Mouse (Mus musculus) kidney, adult 18-20 months (tissue): ENCODE data around the gene Prpf8.
"Not testable (repeated sequence)": the region's sequence is repeated elsewhere in the genome, so short reads cannot be mapped to it uniquely, and the experiment has no call there.

Experiments
- DNase-seq: peaks from one replicate; pipeline ENCODE4 v3.0.0; 2021

Prpf8 gene

DNA sequence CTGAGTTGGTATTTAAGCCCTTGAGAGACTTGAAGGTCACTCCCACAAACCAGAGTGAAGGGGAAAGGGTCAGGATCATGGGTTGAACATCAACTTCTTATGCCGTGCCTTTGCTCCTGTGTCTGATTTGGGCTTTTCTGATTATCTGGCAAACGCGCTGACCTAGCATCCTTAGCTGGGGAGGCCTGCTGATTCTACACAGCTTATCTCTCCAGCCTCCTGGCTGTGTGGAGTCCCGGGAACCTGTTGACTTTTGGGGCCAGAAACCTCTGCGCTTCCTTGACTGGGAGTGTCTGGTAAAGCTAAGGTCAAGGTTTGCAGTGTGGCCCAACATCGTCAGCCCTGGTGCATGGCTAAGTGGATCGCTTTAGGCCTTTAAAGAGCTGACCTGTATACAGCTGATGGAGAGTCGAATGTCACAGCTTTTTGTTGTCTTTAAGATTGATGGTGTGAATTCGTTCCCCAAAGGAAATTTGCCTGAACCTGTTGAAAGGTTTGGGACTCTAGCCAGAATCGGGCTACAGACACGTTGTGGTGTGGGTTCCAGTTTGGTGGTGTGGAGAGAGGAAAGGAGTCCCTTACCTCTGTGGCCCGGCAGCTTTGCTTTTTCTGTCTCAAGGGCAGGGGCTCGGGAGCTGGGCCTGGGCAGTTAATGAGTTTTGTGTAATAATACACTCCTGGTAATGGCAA is 48.6 kb downstream of the Prpf8 start:
- peak; percentile 61 for DNase-seq

DNA sequence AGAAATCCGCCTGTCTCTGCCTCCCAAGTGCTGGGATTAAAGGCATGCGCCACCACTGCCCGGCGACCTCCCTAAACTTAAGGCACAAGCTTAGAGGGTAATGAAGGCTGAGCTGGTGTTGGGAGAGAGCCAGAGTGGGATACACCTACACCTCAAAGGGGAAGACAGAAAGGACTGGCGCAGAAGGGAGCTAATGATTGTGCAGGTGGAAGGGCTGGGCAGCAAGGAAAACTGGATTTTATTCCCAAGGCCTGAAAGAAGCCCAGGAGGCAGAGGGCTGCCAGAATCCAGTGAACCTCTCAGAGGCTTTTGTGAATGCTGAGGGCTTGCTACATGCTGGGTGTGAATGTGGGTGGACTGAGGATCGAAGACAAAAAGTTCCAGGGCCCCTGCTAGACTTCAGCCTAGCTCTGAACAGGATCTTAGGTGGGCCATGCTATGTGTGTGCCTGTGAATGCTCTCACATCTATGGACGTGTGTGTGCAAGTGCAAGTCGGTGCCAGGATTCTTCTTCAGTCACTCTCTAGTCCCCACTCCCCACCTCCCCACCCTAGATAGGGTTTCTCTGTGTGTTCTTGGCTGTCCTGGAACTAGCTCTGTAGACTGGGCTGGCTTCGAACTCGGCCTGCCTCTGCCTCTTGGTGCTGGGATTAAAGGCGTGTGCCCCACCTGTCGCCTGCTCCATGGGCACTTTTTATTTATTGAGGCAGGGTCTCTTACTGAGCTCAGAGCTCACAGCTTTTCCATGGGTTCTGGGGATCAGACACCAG is 49.8 kb downstream of the Prpf8 start:
- no peak for DNase-seq

DNA sequence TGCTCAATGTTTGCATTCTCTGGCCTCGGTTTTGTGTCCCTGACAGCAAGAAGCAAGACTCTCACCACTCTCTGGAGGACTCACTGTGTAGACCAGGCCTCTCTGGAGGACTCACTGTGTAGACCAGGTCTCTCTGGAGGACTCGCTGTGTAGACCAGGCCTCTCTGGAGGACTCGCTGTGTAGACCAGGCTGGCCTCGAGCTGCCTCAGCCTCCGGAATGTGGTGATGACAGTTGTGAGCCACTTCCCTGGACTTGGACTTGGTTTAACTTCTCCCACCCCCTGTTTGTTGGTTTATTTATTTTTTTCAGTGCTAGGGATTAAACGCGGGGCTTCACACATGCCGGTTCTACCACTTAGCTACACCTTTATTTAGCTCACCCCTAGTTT is 50.4 kb downstream of the Prpf8 start:
- no peak for DNase-seq

DNA sequence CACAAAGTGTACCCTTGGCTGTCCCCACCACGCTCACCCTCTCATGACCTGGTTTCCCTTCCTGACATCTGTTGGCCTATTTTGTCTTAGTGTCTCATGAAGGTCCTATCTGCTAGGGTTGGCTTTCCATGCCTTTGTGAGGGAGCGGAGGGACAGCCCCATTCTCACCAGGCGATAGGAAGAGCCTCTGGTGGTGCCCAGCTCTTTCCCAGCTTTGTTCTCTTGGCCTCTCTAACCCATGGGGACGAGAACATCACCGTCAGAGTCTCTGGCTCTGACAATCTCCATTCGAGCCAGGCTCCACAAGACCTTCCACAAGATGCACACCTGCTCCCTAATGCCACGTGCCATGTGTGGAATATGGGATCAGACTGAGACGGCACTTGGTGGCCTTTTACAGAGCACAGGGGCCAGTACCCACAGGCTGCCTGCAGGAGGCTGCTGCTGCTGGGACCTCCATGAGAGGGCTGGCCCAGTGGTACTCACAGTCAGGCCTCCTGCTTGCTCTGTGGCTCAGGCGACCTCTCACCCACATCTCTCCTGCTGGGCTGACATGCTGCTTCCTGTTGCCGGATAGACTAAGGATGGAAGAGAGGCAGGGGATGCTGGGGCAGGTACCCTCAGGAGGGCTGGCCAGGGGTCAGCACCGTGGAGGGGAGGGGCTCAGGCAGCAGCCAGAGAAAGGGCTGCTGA is 51.0 kb downstream of the Prpf8 start:
- DNase-seq = no peak

DNA sequence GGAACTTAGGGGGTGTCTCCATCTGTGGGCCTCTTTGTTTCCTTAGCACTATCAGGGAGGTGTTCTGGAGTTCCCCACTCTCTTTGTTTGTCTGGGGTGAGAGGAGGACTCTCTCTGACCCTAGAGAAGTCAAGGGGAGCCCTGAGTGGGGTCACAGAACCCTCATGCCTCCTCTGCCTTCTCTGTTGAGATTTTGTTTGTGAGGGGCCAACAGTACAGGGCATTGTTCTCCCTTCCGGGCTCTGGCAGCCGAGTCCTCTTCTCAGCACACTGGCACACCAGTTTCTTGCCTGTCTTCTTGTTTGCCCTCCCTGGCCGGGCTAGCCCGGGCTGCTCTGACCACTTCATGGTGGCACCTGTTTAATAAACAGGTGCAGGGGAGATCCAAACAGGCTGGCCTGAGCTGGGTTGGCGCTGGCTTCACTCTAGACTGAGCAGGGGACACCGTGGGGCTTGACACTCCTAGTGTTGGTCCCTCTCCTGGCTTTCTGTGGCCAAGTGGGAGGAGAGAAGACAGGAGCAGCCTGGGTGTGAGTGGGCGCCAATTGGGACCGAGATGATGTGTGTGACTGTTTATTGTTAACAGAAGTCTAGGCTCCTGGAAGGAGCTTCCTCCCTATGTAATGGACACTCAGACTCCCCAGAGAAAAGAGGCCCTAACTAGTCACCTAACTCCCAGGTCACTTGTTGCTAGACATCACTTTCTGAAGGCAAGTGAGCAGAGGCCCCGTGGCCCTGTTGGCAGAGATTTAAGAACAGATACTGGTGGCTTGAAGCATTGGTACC is 51.8 kb downstream of the Prpf8 start:
- DNase-seq = no peak

DNA sequence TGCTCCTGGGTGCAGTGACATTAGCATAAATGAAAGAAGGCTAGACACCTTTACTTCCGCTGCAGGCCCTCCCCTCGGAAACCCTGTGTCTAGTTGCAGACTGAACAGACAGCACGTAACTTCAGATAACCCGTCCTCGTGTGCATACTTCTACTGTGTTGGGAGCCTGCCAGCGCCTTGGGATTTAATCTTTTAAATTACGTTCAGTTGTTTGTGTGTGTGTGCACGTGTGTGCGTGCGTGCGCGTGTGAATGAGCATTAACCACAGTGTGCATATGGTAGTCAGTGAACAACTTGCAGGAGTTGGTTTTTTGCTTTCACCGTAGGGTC is 52.3 kb downstream of the Prpf8 start:
- DNase-seq = no peak

DNA sequence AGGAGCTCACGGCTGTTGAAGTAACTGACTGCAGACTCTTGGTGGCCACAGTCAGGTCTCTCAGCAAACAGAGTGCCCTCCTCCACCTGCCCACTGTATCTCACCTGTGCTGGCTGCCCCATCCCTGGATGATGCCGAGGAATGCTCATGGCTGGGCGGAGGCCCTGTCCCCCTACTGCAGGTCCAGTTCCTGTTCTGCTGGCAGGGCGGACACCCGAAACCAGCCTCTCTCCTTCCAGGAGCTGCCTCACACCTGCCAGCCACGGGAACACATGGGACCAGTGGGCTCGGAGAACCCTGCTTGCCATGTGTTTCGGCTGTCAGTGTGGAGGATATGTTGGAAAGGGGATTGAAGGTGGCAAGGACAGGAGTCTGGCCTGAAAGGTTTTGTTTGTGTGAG is 53.6 kb downstream of the Prpf8 start:
- DNase-seq = no peak

DNA sequence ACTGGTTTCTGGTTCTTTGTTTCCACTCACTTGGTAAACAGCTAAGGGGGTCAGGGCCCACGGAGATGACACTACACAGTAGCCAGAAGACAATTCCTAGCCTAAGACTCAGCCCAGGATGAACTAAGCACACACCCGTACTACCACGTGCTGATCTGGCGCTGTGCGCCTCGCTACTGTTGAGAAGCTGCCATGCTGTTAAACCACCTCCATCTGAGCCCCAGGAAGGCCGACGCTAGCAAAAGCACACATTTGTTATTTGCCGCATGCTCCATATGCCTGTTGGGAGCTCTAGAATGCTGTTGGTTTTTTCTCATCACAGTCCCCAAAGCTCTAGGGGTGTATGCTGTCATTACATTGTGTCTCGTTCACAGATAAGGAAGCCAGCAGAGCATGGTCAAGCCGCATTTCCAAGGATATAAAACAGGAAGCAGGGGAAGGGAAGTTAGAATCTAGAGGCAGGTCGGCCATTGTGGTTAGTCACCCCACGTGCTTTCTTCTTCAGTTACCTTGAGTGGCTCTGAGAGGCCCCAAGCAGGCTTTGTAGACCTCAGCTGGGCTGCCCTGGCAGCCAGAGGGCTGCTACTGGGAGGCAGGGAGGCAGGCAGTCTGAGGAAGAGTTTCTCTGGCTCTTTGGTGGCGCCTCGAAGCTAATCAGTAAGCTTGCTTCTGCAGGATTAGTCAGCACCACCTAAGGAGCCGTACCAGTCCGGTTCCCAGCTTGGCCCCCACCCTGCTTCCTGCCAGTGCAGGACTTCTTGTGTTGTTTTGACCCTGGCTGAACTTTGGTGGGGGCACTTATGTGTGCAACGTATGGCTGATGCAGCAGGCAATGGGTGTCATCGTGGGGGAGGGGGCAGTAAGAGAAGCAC is 54.3 kb downstream of the Prpf8 start:
- no peak for DNase-seq

DNA sequence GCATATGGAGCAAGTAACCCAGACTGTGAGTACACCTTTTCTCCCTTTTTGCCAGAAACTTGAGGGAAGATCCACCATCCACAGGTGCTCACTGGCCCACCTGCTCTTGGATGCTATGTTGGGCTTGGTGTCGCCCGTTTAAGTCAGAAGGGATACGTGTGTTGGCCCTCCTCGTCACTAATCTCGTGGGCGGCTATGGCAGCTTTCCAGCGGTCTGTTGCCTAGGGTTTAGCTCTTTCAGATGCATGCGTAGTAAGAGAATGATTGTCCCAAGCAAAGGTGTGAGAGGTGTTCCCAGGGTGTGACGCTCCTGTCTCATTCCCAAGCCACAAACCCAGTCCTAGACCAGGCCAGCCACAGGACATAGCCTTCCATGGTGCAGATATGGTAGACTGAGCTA is 58.1 kb downstream of the Prpf8 start:
- no peak for DNase-seq

DNA sequence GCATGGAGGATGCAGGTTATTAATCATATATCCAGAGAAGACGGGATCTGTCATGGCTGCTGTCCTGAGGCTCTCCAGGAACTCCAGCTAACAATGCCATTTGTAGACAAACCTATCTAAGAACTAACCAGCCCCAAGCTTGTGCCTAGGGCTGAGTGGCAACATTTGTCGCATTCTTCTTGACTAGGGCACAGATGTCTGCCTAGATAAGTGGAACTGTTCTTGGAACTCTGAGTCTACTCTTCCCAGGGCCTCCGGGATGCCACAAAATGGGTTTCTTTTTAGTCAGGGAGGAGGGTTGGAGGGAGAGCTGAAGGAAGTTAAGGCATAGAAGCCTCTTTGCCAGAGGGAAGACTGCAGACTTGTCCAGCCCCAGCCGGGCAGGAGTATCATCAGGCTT is 59.4 kb downstream of the Prpf8 start:
- DNase-seq = no peak

DNA sequence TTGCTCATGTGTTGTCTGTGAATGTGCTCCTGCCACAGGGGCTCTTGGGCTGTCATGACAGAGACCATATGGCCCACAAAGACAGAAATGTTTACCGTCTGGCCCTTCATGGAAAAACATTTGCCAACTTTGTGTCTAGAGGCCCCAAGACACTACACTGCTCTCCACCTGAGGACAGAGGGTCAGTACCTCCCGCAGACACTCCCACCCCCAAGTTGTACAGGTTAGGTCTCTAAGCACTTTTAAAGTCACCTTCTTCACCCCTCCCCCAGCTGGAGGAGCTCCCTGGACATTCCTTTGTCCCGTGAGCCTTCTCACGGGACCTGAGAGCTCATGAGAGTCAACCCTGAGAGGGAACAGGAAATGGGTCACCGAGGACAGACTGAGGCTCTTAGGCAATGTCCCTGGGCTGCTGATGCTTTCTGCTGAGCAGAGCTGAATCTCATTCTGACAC is 63.1 kb downstream of the Prpf8 start:
- DNase-seq = peak; percentile 50

DNA sequence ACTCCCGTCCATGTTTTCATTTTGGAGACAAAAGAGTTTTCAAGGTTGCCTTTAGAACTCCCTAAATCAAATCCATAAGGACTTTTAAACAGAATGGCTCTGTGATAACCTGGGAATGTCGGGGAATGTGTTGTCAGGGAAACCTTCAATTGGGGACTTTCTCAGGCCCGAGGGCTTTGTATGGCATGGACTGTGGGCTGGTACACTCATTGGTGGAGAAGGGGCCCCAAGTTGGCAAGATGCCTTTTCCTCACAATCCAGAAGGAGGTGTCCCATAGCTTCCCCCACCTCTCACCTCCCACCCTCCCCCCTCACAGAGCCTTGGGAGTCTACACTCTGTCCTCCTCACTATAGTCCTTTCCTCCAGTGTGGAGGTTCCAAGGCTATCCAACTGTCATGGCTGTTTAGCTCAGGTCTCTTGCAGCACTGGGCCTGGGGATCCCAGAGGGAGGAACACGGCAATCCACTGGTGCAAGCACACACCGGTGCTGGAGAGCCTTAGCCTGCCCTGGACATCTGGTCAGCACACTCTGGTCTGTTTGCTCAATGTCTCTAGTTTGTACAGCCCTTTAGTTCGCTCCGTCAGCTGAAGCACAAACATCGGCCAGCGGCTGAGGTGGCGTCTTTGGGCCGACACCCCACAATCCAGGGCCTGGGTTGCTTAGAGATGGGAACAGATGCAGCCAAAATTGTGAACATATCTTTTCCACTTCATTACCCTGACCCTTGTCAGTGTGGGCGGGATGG is 63.8 kb downstream of the Prpf8 start:
- DNase-seq = no peak

DNA sequence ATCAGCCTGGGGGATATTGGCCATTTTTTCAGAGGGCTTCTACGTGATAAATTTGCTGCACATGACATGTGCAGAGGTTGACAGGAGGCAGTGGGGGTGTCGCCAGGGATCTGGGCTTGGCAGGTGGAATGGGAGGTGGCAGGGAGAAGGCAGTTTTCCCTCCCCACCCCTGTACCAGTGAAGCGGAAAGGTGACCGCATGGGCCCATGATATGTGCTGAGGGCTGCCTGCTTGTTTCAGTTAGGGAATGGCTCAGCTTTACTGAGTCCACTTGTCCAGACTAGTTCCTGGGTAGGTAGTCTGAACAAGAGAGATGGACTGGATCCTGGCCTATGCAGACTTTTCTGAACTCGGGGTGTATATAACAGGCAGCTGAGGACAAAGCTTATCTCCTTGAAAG is 64.7 kb downstream of the Prpf8 start:
- peak; percentile 55 for DNase-seq

DNA sequence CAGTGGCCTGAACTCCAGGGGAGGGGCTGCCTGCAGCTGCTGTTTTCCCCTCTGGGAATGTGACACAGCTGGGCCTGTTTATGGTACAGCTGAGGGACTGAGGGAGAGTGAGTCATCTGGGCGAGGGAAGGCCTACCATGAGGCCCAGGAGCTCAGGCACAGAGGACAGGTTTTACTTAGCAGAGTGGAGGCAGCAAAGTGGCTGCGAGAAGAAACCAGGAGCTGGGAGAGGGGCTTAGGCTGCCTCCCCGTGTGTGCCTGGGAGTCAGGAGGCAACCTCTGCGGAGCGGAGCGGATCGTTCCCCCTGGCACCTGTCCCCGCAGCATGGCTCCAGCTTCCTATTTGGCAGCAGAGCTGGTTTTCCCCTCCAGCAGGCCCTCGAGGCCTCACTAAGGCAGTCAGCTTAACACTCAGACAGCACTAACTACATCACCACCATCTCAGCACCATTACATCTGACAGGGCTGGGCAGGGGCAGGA is 65.4 kb downstream of the Prpf8 start:
- DNase-seq = no peak

DNA sequence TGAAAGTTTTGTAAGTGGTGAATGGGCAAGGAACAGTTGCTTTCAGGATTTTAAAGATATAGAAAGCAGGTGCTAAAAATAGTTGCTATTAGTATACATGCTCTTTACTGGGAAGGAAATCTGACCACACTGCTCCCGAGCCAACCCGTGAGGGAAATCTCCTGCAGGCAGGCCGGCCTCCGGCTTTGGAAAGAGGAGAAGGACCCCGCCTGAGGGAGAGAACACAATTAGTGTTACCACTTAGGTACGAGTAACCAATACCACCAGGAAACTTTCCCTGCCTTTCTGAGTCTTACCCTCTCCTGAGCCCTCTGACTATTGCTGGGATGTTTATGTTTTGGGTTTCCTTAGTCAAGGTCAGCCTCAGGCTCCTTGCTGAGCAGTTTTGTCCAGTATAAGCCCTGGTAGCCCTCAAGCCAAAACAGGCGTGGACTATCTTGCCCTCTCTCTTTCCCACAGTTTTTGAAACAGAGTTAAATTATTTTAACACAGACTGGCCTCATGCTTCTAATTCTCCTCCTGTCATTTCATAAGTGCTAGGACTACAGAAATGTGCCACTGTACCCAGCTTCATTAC is 66.4 kb downstream of the Prpf8 start:
- DNase-seq = no peak

DNA sequence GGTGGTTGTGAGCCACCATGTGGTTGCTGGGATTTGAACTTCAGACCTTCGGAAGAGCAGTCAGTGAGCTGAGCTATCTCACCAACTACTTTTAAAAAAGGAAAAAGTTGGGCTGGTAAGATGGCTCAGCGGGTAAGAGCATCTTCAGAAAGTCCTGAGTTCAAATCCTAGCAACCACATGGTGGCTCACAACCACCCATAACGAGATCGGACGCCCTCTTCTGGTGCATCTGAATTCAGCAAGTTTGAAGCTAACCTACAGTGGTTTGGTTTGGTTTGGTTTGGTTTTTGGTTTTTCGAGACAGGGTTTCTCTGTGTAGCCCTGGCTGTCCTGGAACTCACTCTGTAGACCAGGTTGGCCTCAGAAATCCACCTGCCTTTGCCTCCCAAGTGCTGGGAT is 69.4 kb downstream of the Prpf8 start:
- not testable (repeated sequence) for DNase-seq

DNA sequence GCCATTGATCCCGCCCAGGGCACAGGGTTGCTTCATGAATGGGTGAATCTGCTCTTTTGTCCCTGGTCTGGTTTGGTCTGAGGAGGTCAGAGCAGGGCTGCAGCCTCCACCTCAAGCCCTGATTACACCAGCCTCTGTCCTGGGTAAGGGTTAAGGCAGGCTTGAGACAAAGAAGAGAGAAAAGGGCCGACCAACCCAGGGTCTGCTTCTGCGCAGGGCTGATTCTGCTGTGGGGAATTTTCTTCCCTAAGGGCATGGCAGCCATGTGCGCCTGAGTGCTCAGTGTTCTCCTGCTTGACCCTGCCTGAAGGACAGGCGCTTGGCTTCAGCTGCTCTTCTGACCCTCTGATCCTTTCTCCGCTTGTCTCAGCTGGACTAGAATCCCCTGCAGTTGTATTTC is 70.5 kb downstream of the Prpf8 start:
- no peak for DNase-seq

DNA sequence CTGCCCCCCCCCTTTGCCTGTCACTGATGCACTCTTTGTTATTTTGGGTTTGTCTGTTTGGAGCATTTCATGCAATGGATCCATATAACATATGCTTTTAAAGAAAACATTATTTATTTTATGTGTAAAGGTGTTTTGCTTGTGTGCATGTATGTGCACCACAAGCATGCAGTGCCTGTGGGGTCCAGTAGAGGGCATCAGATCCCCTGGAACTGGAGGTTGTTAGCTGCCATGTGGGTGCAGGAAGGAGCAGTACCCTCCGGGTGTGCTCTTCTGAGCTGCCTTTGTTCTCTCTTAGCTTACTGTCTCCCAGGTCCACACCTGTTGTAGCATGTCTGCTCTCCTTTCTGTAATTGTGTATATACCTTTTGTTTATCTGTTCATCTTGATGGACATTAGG is 71.5 kb downstream of the Prpf8 start:
- no peak for DNase-seq
